Mouse (Mus musculus) forebrain, embryonic 11.5 days (tissue): Measurements from ENCODE around the gene Mllt3. TPM values are rescaled to one million over a fixed set of nuclear protein-coding genes. Genes with fewer than 3 reads are reported as not detected.

Experiments
- ATAC-seq: fragments of 200-750 bp; cut with Nextera tagmentation; replicated peaks from 2 replicates; pipeline ENCODE4 v1.8.0; 2017; ENCODE audit warnings: moderate TSS enrichment; ENCODE audit not compliant: low FRiP score
- DNase-seq: peaks from one replicate; pipeline ENCODE4 v3.0.0-alpha.2; 2017; ENCODE audit warnings: low spot score
- H3K27ac ChIP-seq: fragments of 300-500 bp; sonication (generic); 2 replicates; pipeline ENCODE4 v1.5.1; 2014; ENCODE audit warnings: low read depth, low read length
- H3K27me3 ChIP-seq: fragments of 300-500 bp; sonication (generic); 2 replicates; pipeline ENCODE4 v1.6.1; 2014; ENCODE audit warnings: mild to moderate bottlenecking, low read length, mixed read lengths; ENCODE audit not compliant: control insufficient read depth, insufficient read depth
- H3K36me3 ChIP-seq: fragments of 300-500 bp; sonication (generic); 2 replicates; pipeline ENCODE4 v1.6.1; 2014; ENCODE audit warnings: mild to moderate bottlenecking, low read length, moderate library complexity, mixed read lengths; ENCODE audit not compliant: control insufficient read depth, insufficient read depth
- H3K4me1 ChIP-seq: fragments of 300-500 bp; sonication (generic); replicated peaks from 2 replicates; pipeline ENCODE4 v1.6.1; 2014; ENCODE audit warnings: low read length, mixed read lengths; ENCODE audit not compliant: control insufficient read depth, insufficient read depth
- H3K4me2 ChIP-seq: fragments of 300-500 bp; sonication (generic); 2 replicates; pipeline ENCODE4 v1.6.1; 2014; ENCODE audit warnings: low read depth, mild to moderate bottlenecking, low read length, moderate library complexity, mixed read lengths; ENCODE audit not compliant: severe bottlenecking
- H3K4me3 ChIP-seq: fragments of 300-500 bp; sonication (generic); 2 replicates; pipeline ENCODE4 v1.5.1; 2014; ENCODE audit warnings: low read depth, low read length
- H3K9ac ChIP-seq: fragments of 300-500 bp; sonication (generic); 2 replicates; pipeline ENCODE4 v1.6.1; 2014; ENCODE audit warnings: low read length
- H3K9me3 ChIP-seq: fragments of 300-500 bp; sonication (generic); 2 replicates; pipeline ENCODE4 v1.6.1; 2016; ENCODE audit warnings: low read length, mixed read lengths; ENCODE audit not compliant: control insufficient read depth
- WGBS: fragments of 180-500 bp; shearing (Covaris S2); extraction: QIAGEN DNeasy Blood & Tissue Kit; methylation state at CpG from one replicate; pipeline ENCODE4 v1.1.7; 2014; 5-methylcytosine and 5-hydroxymethylcytosine counted together
- polyA plus RNA-seq: library from polyadenylated mRNA; unstranded; fragments of >200 nt; fragmentation: Nextera tagmentation; extraction: Ambion mirVana; gene quantifications from 2 replicates; pipeline ENCODE4 v1.2.1, GENCODE M21; 2014

The Mllt3 gene
- polyA plus RNA-seq, 1 experiment from 2014 or later = 70.8 TPM

GRCm38 (mm10) chr4:87806196-87806987 is 226.8 kb downstream of the Mllt3 start:
- Histone ChIP-seq H3K27ac (0 out of 2 replicates have a peak overlapping the region, but pooled peaks have one; percentile 6), H3K4me1 (no peaks in the 10 kb centered on the region), H3K4me3 (no peak overlapping the region), H3K9ac (no peak overlapping the region), H3K9me3 (no peaks in the 10 kb centered on the region), H3K27me3 (no peaks in the 10 kb centered on the region), H3K36me3 (no peaks in the 10 kb centered on the region), H3K4me2 (no peak overlapping the region)
- ATAC-seq = 0 out of 2 replicates have a peak, but pooled peaks have one; percentile 51
- WGBS = 40% methylated on average over 6 of the region's 6 CpGs
- DNase-seq = no peak

GRCm38 (mm10) chr4:87804576-87804975 is 228.6 kb downstream of the Mllt3 start:
- H3K27me3 ChIP-seq = no peaks in the 10 kb centered on the region
- H3K4me2 ChIP-seq = no peak overlapping the region
- ATAC-seq (no peak), DNase-seq (no peak)
- no peak overlapping the region for H3K27ac ChIP-seq
- H3K9ac ChIP-seq = no peak overlapping the region
- H3K9me3 ChIP-seq = no peaks in the 10 kb centered on the region
- no peak overlapping the region for H3K4me3 ChIP-seq
- no peaks in the 10 kb centered on the region for H3K4me1 ChIP-seq
- H3K36me3 ChIP-seq = no peaks in the 10 kb centered on the region
- 41% methylated on average over 3 of the region's 3 CpGs for WGBS

- ATAC-seq = no peak
- Histone ChIP-seq H3K27ac (no peak overlapping the region), H3K4me2 (no peak overlapping the region), H3K27me3 (no peaks in the 10 kb centered on the region), H3K9me3 (no peaks in the 10 kb centered on the region), H3K36me3 (no peaks in the 10 kb centered on the region), H3K9ac (no peak overlapping the region), H3K4me1 (no peaks in the 10 kb centered on the region), H3K4me3 (no peak overlapping the region)
- WGBS = 84% methylated on average over 3 of the region's 3 CpGs
- DNase-seq = no peak
These were observed 229.9 kb downstream of the Mllt3 start for GRCm38 (mm10) chr4:87803313-87803712.

GRCm38 (mm10) chr4:87802140-87802539 is 231.0 kb downstream of the Mllt3 start:
- 68% methylated on average over 4 of the region's 4 CpGs for WGBS
- Histone ChIP-seq H3K36me3 (no peaks in the 10 kb centered on the region), H3K9me3 (no peaks in the 10 kb centered on the region), H3K4me3 (no peak overlapping the region), H3K27me3 (no peaks in the 10 kb centered on the region), H3K9ac (no peak overlapping the region), H3K27ac (no peak overlapping the region), H3K4me1 (no peaks in the 10 kb centered on the region), H3K4me2 (no peak overlapping the region)
- DNase-seq = no peak
- no peak for ATAC-seq

- Histone ChIP-seq H3K4me2 (no peak overlapping the region), H3K36me3 (no peaks in the 10 kb centered on the region), H3K27me3 (no peaks in the 10 kb centered on the region), H3K4me3 (no peak overlapping the region), H3K27ac (no peak overlapping the region), H3K9me3 (no peaks in the 10 kb centered on the region), H3K9ac (no peak overlapping the region), H3K4me1 (no peaks in the 10 kb centered on the region)
- WGBS = 95% methylated on average over 3 of the region's 3 CpGs
- ATAC-seq = no peak
- DNase-seq = no peak
These were observed 231.8 kb downstream of the Mllt3 start for GRCm38 (mm10) chr4:87801332-87801731.

DNA sequence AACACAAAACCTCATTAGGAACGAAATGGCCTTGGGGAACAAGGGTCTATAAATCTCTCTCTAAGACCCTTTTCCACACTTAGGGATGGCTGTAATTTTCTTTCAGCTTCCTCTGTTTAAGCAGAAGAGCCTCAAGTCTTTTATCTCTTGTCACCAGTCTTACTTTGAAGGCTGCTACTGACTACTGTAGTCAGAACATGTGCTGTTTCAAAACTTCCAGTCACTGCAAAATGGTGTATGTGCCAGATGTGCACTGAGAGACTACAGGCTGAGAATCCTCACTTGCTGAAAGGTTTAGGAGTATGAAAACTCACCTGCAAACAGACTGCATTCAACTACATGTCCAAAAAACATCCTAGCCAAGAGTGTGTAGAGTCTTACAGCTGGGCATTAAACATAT is 232.9 kb downstream of the Mllt3 start:
- ATAC-seq (no peak), DNase-seq (no peak)
- Histone ChIP-seq H3K4me3 (no peak overlapping the region), H3K27me3 (peaks cover 3% of the 10 kb centered on the region; the same call in 1 of the 2 replicates), H3K4me2 (no peak overlapping the region), H3K36me3 (no peaks in the 10 kb centered on the region), H3K9me3 (no peaks in the 10 kb centered on the region), H3K27ac (no peak overlapping the region), H3K4me1 (no peaks in the 10 kb centered on the region), H3K9ac (no peak overlapping the region)
- WGBS = 83% methylated on average over 1 of the region's 1 CpGs

DNA sequence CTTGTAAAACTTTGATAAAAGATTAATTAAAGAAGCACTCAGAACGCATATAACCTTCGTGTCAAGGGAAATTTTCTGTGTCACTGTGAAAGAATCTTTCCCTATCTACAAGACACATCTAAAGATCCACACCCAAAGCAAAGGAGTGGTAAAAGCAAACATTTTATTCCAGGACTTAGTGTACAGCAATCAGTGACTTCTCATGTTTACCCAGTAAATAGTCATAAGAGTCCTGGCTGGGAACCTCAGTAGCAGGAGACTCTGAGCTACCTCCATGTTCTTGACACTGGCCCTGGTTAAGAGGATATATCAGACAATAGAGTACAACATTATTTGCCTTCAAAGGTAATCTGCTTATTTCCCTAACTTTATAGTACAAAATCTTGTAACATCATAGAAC is 233.7 kb downstream of the Mllt3 start:
- no peak overlapping the region for H3K27ac ChIP-seq
- no peak for ATAC-seq
- H3K27me3 ChIP-seq = peaks cover 4% of the 10 kb centered on the region; the same call in 1 of the 2 replicates
- 96% methylated on average over 2 of the region's 2 CpGs for WGBS
- no peak for DNase-seq
- no peaks in the 10 kb centered on the region for H3K36me3 ChIP-seq
- no peak overlapping the region for H3K4me2 ChIP-seq
- H3K9me3 ChIP-seq = no peaks in the 10 kb centered on the region
- no peak overlapping the region for H3K4me3 ChIP-seq
- no peak overlapping the region for H3K9ac ChIP-seq
- H3K4me1 ChIP-seq = no peaks in the 10 kb centered on the region

DNA sequence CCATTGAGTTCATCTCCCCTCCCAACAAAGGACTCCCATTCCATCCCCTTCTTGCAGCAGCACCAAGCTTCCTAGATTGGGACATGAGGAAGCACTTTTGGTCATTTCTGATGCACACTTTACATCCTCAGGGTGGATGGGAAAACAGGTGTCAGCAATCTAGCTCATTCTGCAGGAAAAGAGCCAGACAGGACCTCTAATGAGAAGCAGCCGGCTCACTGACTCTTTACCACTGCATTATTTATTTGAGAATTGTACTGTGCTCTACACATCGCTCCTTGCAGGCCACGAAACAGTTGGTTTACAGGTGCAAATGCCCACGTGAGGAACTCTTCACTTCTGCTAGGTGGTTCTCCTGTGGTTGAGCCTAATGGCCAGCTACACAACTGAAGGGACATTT is 237.9 kb downstream of the Mllt3 start:
- Histone ChIP-seq H3K27me3 (peaks cover 4% of the 10 kb centered on the region; the same call in 1 of the 2 replicates), H3K36me3 (no peaks in the 10 kb centered on the region; the same call in 1 of the 2 replicates), H3K9ac (no peak overlapping the region), H3K4me1 (0 out of 2 replicates have a peak, but pooled peaks cover 2% of the 10 kb centered on the region), H3K27ac (no peak overlapping the region), H3K9me3 (no peaks in the 10 kb centered on the region), H3K4me3 (no peak overlapping the region), H3K4me2 (no peak overlapping the region)
- DNase-seq = no peak
- no peak for ATAC-seq
- WGBS = 80% methylated on average over 4 of the region's 4 CpGs

DNA sequence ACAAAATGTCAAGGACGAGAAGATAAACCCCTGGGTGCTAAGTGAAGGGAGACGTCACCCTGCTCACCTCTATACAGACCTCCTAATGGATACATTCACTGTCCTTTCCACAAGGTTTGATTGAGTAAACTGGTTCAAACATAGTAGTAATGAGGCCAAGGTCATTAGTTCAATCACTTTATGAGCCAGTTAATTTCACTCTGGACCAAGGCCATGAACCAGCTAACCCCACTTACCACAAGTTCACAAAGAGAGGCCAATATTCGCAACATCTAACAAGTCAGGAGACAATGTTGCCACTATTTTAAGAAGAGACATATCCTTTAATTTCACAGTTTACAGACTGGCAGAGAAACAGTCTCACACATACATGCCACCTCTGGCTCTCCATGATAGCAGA is 238.9 kb downstream of the Mllt3 start:
- no peaks in the 10 kb centered on the region for H3K9me3 ChIP-seq
- H3K4me3 ChIP-seq = no peak overlapping the region
- no peak overlapping the region for H3K27ac ChIP-seq
- DNase-seq (no peak), ATAC-seq (no peak)
- WGBS = 85% methylated on average over 3 of the region's 3 CpGs
- H3K9ac ChIP-seq = no peak overlapping the region
- H3K4me2 ChIP-seq = no peak overlapping the region
- H3K4me1 ChIP-seq = 0 out of 2 replicates have a peak, but pooled peaks cover 2% of the 10 kb centered on the region
- H3K27me3 ChIP-seq = peaks cover 4% of the 10 kb centered on the region; the same call in 1 of the 2 replicates
- no peaks in the 10 kb centered on the region; the same call in 1 of the 2 replicates for H3K36me3 ChIP-seq
